Mouse (Mus musculus) heart, adult 2 months (tissue): ENCODE results near the gene C1qtnf5. TPM values are rescaled to one million over a fixed set of nuclear protein-coding genes. Genes with fewer than 3 reads are reported as not detected.

ENCODE experiments used
- DNase-seq, 2 experiments: peaks; one replicate each; pipeline ENCODE4 v3.0.0; 2021
- H3K27ac ChIP-seq: fragments of 200-600 bp; 2 replicates; pipeline ENCODE4 v1.8.1; 2022
- H3K27me3 ChIP-seq: fragments of 200-500 bp; 2 replicates; pipeline ENCODE4 v1.6.1; 2012; ENCODE audit warnings: mild to moderate bottlenecking, low read length, inconsistent platforms, mixed read lengths; ENCODE audit not compliant: control insufficient read depth, insufficient read depth
- H3K36me3 ChIP-seq: fragments of 200-500 bp; 2 replicates; pipeline ENCODE4 v1.6.1; 2012; ENCODE audit warnings: low read length, inconsistent platforms; ENCODE audit not compliant: control insufficient read depth, insufficient read depth
- H3K4me1 ChIP-seq: fragments of 200-500 bp; 2 replicates; pipeline ENCODE4 v1.6.1; 2011; ENCODE audit warnings: low read length; ENCODE audit not compliant: control insufficient read depth, insufficient read depth
- H3K4me3 ChIP-seq: fragments of 200-600 bp; 2 replicates; pipeline ENCODE4 v1.8.1; 2022
- H3K79me2 ChIP-seq: fragments of 200-500 bp; replicated peaks from 2 replicates; pipeline ENCODE4 v1.6.1; 2012; ENCODE audit warnings: mild to moderate bottlenecking, inconsistent platforms, low read length, moderate library complexity, mixed read lengths; ENCODE audit not compliant: control insufficient read depth, insufficient read depth
- H3K9ac ChIP-seq: fragments of 200-500 bp; 2 replicates; pipeline ENCODE4 v1.6.1; 2012; ENCODE audit warnings: low read depth, mild to moderate bottlenecking, control low read depth, inconsistent platforms, low read length, mixed read lengths
- CTCF ChIP-seq: fragments of 200-600 bp; IDR thresholded peaks from 2 replicates; pipeline ENCODE4 v1.8.1; 2022; ENCODE audit warnings: antibody characterized with exemption, mild to moderate bottlenecking, moderate library complexity
- EP300 ChIP-seq: fragments of 200-500 bp; IDR thresholded peaks from 2 replicates; pipeline ENCODE4 v1.6.1; 2011; ENCODE audit warnings: low read depth, low read length, control low read depth; ENCODE audit not compliant: insufficient read depth
- POLR2A ChIP-seq: fragments of 200-500 bp; IDR thresholded peaks from 2 replicates; pipeline ENCODE4 v1.6.1; 2011; ENCODE audit warnings: mild to moderate bottlenecking, low read depth, low read length, control low read depth; ENCODE audit not compliant: insufficient read depth
- WGBS: fragments of 180-500 bp; shearing (Covaris S2); methylation state at CpG from one replicate; pipeline ENCODE4 v1.1.7; 2018; 5-methylcytosine and 5-hydroxymethylcytosine counted together
- intact Hi-C: fragments of 180-260 bp; cut with DNase I; formaldehyde crosslinking; loops from one replicate; pipeline ENCODE4 v1.15.1; 2025
- polyA plus RNA-seq: library from polyadenylated mRNA; depleted of rRNA; stranded (reverse); fragments of >200 nt; gene quantifications from 2 replicates; pipeline ENCODE4 v1.2.3, GENCODE M21; 2012
- total RNA-seq, 2 experiments: library from RNA; stranded (reverse); gene quantifications; 2 replicates each; pipeline ENCODE4 v1.2.3; 2021

C1qtnf5 gene
- total and polyA plus RNA-seq, 3 experiments: 4.8 to 9.4 (median 7.6) TPM

DNA sequence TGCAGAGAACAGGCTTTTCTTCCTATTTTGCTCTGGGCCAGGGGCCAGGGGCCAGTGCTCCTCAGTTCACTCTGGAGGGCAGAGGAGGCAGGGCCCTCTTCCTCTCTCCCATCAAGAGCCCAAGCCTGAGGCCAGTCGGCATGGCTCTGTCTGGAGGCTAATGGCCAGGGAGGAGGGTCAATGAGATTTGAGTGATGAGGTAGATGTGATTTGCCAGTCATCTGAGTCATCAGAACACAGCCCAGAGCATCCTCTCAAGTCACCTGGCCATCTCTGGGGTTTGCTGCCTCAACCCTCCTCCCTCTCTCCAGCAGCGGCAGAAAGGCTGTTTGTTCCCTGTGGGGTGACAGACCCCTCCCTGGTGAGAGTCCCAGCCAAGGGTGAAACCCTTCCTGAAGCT, 26.2 kb downstream of the C1qtnf5 start:
- WGBS: 18% methylated on average over 2 of the region's 2 CpGs
- intact Hi-C loops: no loop called here
- Histone ChIP-seq H3K9ac (peak overlapping the region; percentile 1), H3K27ac (peak overlapping the region; percentile 99), H3K4me1 (peaks cover 11% of the 10 kb centered on the region), H3K36me3 (no peaks in the 10 kb centered on the region), H3K4me3 (peak overlapping the region; percentile 71), H3K79me2 (no peaks in the 10 kb centered on the region), H3K27me3 (no peaks in the 10 kb centered on the region)
- no peak for TF ChIP-seq POLR2A
- DNase-seq: no peak

- intact Hi-C loops: no loop called here
- WGBS: under 1% methylated on average over 55 of the region's 55 CpGs
- H3K4me1 ChIP-seq: peaks cover 8% of the 10 kb centered on the region; the same call in 1 of the 2 replicates
- H3K4me3 ChIP-seq: peak within 1 kb of the TSS; percentile 71
- peak within 1 kb of the TSS; percentile 61 for H3K9ac ChIP-seq
- H3K27ac ChIP-seq: peak within 1 kb of the TSS; percentile 99
- no peaks in the 10 kb centered on the region for H3K36me3 ChIP-seq
- TF ChIP-seq POLR2A (peak; percentile 74; the same call in 1 of the 2 replicates), EP300 (no peak)
- H3K27me3 ChIP-seq: no peaks in the 10 kb centered on the region
- H3K79me2 ChIP-seq: no peaks in the 10 kb centered on the region
- DNase-seq: peak; percentile 68 to 76
Measured at GRCm38 (mm10) chr9:44134101-44134850, 27.2 kb downstream of the C1qtnf5 start, which contains the start of gene Mcam. Gene Mcam (plus strand): TSS chr9:44134469.

GRCm38 (mm10) chr9:44134851-44135730, 28.0 kb downstream of the C1qtnf5 start:
- Histone ChIP-seq H3K4me1 (peaks cover 6% of the 10 kb centered on the region; the same call in 1 of the 2 replicates), H3K4me3 (peak overlapping the region; percentile 71), H3K36me3 (no peaks in the 10 kb centered on the region), H3K27me3 (no peaks in the 10 kb centered on the region), H3K27ac (peak overlapping the region; percentile 99), H3K79me2 (no peaks in the 10 kb centered on the region), H3K9ac (peak overlapping the region; percentile 60)
- 1% methylated on average over 49 of the region's 49 CpGs for WGBS
- peak; percentile 71 to 74 for DNase-seq
- intact Hi-C loops: no loop called here
- TF ChIP-seq CTCF: no peak
- TF ChIP-seq POLR2A: no peak
- TF ChIP-seq EP300: no peak

DNA sequence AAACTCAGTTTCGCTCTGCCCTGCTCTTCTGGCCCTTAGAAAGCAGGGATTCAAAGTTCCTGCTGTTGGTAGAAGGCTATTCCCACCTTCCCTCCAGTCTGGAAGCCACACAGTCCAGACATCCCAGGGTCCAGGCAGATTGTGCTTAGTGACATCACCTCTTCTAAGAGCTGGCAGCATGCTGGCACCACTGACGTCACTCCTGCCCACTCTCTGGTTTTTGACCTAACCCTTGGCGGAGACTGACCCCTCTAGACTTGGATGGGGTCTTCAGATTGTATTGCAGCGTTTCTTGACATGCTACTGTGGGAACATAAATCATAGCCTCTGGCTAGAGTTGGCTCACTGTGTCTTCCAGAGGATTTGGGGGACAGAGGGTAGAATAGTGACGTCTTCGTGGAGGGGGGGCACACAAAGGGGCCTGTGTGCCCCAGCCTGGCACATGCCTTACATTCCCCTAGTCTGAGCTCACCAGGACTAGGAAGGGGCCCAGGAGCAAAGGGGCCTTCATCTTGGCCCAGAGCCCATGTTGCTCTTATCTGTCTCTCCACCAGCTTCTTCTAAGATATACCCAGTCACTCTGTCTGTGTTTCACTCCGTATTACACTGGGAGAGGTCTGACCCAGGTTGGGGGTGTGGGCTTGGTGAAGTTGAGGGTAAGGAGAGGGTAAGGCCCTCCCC, 28.8 kb downstream of the C1qtnf5 start:
- TF ChIP-seq CTCF (no peak), EP300 (no peak), POLR2A (no peak)
- Histone ChIP-seq H3K4me1 (peaks cover 3% of the 10 kb centered on the region; the same call in 1 of the 2 replicates), H3K27ac (peak overlapping the region; percentile 99), H3K36me3 (no peaks in the 10 kb centered on the region), H3K4me3 (peak overlapping the region; percentile 71), H3K9ac (peak overlapping the region; percentile 60), H3K27me3 (no peaks in the 10 kb centered on the region), H3K79me2 (no peaks in the 10 kb centered on the region)
- 32% methylated on average over 7 of the region's 7 CpGs for WGBS
- DNase-seq: no peak
- intact Hi-C loops: no loop called here

DNA sequence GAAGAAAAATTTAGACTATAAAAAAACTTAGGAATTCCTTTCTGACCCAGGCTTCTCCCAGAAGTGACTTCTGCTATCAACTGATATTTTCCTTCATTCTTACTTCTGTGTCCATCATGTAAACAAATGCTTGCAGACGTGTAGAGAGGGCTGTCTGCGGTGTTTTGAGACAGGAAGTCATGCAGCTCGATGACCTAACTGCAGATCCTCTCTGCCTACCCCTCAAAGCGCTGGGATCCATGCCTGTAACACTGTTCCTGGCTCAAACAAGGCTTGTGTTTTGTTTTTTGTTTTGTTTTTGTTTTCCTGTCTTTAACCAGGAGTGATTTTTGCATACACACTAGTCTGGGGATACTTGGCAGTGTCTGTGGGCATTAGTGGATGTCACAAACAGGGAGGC, 30.8 kb downstream of the C1qtnf5 start:
- Histone ChIP-seq H3K27me3 (no peaks in the 10 kb centered on the region), H3K4me3 (no peak overlapping the region), H3K9ac (no peak overlapping the region), H3K36me3 (no peaks in the 10 kb centered on the region), H3K79me2 (no peaks in the 10 kb centered on the region), H3K4me1 (peaks cover 3% of the 10 kb centered on the region; the same call in 1 of the 2 replicates), H3K27ac (no peak overlapping the region)
- intact Hi-C loops: no loop called here
- no peak for DNase-seq
- TF ChIP-seq CTCF (no peak), EP300 (no peak), POLR2A (no peak)
- 31% methylated on average over 4 of the region's 4 CpGs for WGBS
